Mouse (Mus musculus) left cerebral cortex, adult 2 months (tissue): ENCODE measurements around the gene 1700028K03Rik. TPM values are rescaled to one million over a fixed set of nuclear protein-coding genes. Genes with fewer than 3 reads are reported as not detected.

ENCODE experiments used
- DNase-seq, 2 experiments: peaks; one replicate each; pipeline ENCODE4 v3.0.0; 2021 to 2022; ENCODE audit warnings: low spot score in 2 of 2, mixed read lengths in 1 of 2; ENCODE audit errors: extremely low spot score in 1 of 2
- H3K27ac ChIP-seq: fragments of 200-600 bp; 2 replicates; pipeline ENCODE4 v1.8.1; 2022
- H3K4me3 ChIP-seq: fragments of 200-600 bp; 2 replicates; pipeline ENCODE4 v1.8.1; 2022
- CTCF ChIP-seq: fragments of 200-600 bp; IDR thresholded peaks from 2 replicates; pipeline ENCODE4 v1.8.1; 2022; ENCODE audit warnings: antibody characterized with exemption, mild to moderate bottlenecking, moderate library complexity
- intact Hi-C: fragments of 180-260 bp; cut with DNase I; formaldehyde crosslinking; loops from one replicate; pipeline ENCODE4 v1.15.1; 2025
- total RNA-seq, 2 experiments: library from RNA; stranded (reverse); gene quantifications; 2 replicates each; pipeline ENCODE4 v1.2.3; 2021

Gene 1700028K03Rik
- total RNA-seq, 2 experiments from 2014 or later: 0.68 to 1.3 TPM

DNA sequence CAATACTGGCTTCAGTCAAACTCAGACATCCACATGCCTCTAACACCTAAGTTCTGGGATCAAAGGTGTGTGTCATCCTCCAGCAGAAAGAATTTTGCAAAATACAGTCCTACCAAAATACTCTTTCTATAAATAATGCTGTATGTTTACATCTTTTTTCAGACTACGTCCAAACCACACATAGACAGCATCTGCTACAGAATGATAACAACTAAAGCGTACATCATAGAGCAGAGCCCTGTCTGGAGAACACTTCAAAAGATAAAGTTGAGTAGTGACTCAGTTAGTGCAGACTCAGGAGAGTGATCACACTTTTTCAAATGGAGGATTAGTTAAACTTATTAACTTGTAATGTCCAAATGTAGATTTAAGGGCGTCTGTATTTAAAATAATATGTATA is 13.4 kb downstream of the 1700028K03Rik start:
- no peak for DNase-seq
- TF ChIP-seq CTCF: no peak
- intact Hi-C loops: no loop called here

GRCm38 (mm10) chr5:107548444-107548843 is 13.9 kb downstream of the 1700028K03Rik start:
- no peak for DNase-seq
- intact Hi-C loops: no loop called here
- no peak for TF ChIP-seq CTCF
- H3K27ac ChIP-seq: no peak overlapping the region
- H3K4me3 ChIP-seq: no peak overlapping the region

More for the DNA sequence above, 13.4 kb downstream of the 1700028K03Rik start:
- Histone ChIP-seq H3K27ac (no peak overlapping the region), H3K4me3 (no peak overlapping the region)

- intact Hi-C loops: no loop called here
- Histone ChIP-seq H3K4me3 (no peak overlapping the region), H3K27ac (no peak overlapping the region)
- no peak for TF ChIP-seq CTCF
- DNase-seq: no peak
Observed at GRCm38 (mm10) chr5:107554336-107554735, 19.8 kb downstream of the 1700028K03Rik start.

GRCm38 (mm10) chr5:107556969-107557368 is 22.5 kb downstream of the 1700028K03Rik start:
- TF ChIP-seq CTCF: no peak
- Histone ChIP-seq H3K27ac (no peak overlapping the region), H3K4me3 (no peak overlapping the region)
- no peak for DNase-seq
- intact Hi-C loops: no loop called here

- TF ChIP-seq CTCF: no peak
- no peak overlapping the region for H3K4me3 ChIP-seq
- intact Hi-C loops: no loop called here
- no peak for DNase-seq
- H3K27ac ChIP-seq: no peak overlapping the region
Observed at GRCm38 (mm10) chr5:107569148-107569547, 34.6 kb downstream of the 1700028K03Rik start.

DNA sequence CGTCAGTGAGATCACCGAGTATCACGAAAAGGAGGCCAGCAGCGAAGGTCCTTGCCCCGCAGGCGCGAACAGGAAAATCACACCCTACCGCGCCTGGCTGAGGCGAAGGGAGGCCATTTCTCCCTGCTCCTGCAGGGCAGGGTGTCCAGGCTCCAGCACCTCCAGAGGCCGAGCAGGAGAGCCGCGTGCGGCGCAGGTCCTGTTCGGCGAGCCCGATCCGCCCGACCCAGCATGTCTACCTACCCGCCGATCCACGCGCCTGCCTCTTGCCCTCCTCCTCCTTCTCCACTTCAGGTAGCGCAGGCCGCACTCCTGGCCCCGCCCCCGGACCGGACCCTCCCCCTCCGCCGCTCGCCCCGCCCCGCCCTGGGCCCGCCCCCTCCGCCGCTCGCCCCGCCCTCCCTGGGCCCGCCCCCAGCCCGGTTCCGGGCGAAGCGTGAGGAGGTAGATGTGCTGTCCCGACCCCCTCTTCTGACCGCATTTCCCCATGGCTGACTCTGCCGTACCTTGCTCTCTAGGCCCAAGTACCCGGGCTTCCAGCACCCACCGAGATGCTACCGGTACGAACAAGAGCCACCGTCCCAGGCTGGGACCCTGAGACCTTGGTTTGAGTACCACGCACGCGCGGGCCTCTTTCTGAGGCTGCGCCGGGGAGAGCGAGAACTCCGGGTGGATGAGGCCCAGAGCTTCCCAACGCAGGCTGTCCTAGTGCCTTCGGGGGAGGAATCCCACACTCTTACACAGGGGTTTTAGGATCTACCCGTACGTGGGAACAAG is 63.0 kb downstream of the 1700028K03Rik start, which contains the start of the genes Rpap2 and Glmn:
Rpap2 (plus strand) TSS at position 73 of the 777 bp plus-strand sequence.
Glmn (minus strand) TSS at position 588 of the 777 bp plus-strand sequence.
- Histone ChIP-seq H3K4me3 (peak within 1 kb of the TSS; percentile 98), H3K27ac (peak within 1 kb of the TSS; percentile 92)
- TF ChIP-seq CTCF: no peak
- DNase-seq: peak; percentile 78 to 83
- intact Hi-C loops: loop anchor here (5.0 kb wide), 2 partner anchors 160 to 190 kb away; partner anchors contain the start of gene Btbd8

DNA sequence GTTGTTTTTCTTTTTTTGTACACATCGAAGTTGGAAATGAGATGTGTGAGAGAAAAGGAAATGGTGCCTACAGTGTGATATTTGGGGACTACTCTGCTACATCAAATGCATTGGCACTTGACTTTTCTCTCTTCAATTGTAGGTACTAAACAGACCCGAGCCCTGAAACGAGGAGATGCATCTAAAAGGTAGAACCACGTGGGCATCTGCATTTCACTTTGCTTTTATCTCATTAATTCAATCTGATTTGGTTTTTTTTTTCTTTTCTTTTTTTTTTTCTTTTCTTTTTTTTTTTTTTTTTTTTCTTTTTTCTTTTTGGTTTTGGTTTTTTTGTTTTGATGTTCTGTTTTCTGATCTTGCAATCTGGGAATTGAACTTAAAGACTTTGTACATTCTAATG is 63.9 kb downstream of the 1700028K03Rik start:
- no peak for TF ChIP-seq CTCF
- DNase-seq: no peak
- H3K4me3 ChIP-seq: peak overlapping the region; percentile 98
- intact Hi-C loops: loop anchor here (5.0 kb wide), 2 partner anchors 161 to 191 kb away; partner anchors contain the start of gene Btbd8
- no peak overlapping the region for H3K27ac ChIP-seq

Other genes with a start within 250 kb of the 1700028K03Rik start
- gene Tgfbr3, start 245.1 kb upstream of the 1700028K03Rik start, total RNA-seq: 10 to 100 TPM; 10.8 to 11.3 TPM
- gene Brdt, start 203.6 kb upstream of the 1700028K03Rik start, total RNA-seq: 10 to 100 TPM; 13.2 to 17.7 TPM
- gene Ephx4, start 132.0 kb upstream of the 1700028K03Rik start, total RNA-seq: 10 to 100 TPM; 81.8 to 92.1 TPM
- gene Lpcat2b, start 103.2 kb upstream of the 1700028K03Rik start, total RNA-seq: under 1 TPM in 1 of 2 experiments, not detected in 1; 0.33 TPM
- gene Btbd8, start 96.7 kb upstream of the 1700028K03Rik start, total RNA-seq: 100 to 1,000 TPM; 161 to 177 TPM
- under 1 TPM; 0.18 to 0.42 TPM for gene Gm42669, start 27.1 kb upstream of the 1700028K03Rik start, total RNA-seq
- 10 to 100 TPM; 22.4 to 23.5 TPM for gene Rpap2, start 62.7 kb downstream of the 1700028K03Rik start, total RNA-seq
- gene Glmn, start 63.2 kb downstream of the 1700028K03Rik start, total RNA-seq: 10 to 100 TPM; 22.4 TPM
- gene Gfi1, start 191.3 kb downstream of the 1700028K03Rik start, total RNA-seq: not detected